Mouse (Mus musculus): ENCODE measurements around the gene Znrf3.

DNA sequence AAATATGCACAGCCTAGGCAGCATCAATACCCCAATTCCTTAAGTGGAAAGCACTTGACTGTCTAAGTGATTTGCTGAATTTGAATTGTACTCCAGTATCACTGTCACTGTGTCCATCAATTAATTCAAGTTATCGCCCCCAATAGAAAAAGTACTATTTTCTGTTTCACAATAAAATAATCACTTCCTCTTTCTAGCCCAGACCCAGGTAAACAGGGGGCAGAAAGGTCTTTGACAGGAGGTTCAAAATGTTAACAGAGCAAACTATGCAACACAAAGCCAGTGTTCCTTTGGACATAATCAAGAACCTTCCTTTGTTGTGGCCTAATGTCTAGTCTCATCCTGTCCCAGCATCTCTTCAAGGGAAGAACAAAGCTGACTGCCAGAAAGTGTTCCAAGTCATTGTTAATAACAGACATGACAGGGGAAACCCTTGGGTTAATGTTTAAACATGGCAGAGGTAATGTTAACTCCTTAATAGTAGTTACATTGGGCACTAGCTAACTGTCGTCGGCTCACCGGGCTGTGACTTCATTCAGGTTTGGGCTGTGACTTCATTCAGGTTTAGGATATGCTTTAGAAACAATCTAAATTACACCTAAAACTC lies 42.4 kb downstream of the Znrf3 start:
- TF ChIP-seq CTCF (IDR thresholded peaks at IDR 0.05; ENCODE audit: control insufficient read depth, insufficient read depth, insufficient replicate concordance, low read depth, low read length) (no peak), POLR2A (IDR thresholded peaks at IDR 0.05; ENCODE audit: control insufficient read depth, low read depth, low read length) (no peak)
